Mouse (Mus musculus): ENCODE measurements around the gene Cryga.
"Not testable (repeated sequence)": the region's sequence is repeated elsewhere in the genome, so short reads cannot be mapped to it uniquely, and the experiment has no call there.

Cryga gene

GRCm38 (mm10) chr1:65091566-65091965 is 11.6 kb downstream of the Cryga start:
- no peak for DNase-seq (ENCODE audit: low spot score)

DNA sequence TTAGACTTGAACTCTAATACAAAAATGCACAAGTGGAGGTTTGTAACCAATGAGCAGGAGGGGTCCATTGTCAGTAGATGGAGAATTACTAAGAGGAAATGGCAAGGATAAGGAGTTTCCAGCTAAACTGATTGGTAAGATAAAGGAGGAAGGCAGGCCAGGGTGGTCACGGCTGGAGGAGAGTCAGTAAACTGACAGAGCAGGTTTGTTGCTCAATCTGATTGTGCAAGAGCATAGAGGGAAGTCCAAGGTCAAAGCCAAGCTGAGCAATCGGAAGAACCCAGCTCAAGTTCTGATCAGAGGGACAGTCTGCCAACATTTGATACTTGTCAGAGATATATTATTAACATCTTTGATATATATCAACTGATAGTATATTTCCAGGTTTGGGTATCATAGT is 12.8 kb downstream of the Cryga start:
- DNase-seq (ENCODE audit: low spot score): no peak

DNA sequence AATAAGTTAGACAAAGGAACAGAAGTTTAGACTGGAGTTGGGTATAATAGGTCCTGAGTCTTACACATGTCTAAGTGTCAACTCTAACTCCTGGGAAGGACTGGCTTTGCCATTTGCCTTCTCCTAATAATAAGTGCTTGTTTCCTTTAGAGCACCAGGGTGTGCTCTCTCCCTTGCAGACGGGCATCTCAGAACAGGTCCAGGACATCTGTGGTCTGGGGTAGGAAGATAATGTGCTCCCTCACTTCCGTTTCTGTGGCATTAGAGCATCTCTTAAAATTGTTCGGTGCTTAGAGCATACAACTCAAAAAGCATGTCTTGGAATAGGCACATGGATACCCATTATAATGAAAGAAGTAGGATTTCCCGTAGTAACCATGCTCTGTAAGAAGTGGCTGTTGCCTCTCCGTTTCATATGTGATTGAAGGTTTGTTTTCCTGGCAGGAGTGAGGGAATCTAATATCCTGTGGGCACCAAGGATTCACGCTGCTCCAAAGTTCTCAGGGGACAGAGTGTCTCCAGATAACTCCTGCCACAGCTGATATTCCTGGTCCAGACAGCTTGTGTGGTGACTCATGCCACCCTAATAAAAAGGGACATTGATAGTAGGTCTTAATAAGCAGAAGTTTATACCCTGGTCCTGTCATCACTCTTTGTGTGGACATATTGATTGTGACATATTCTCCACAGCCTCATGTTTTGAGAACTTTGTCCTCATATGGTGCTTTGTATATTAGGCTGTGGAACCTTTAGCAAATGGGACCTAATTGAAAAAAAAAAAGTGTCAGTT is 14.4 kb downstream of the Cryga start:
- no peak for DNase-seq (ENCODE audit: low spot score)

- DNase-seq (ENCODE audit: low spot score): no peak
These were observed 21.0 kb downstream of the Cryga start, which contains the start of gene Crygb for GRCm38 (mm10) chr1:65082188-65082587. Crygb (minus strand) TSS chr1:65082288.

GRCm38 (mm10) chr1:65075607-65076006 is 27.6 kb downstream of the Cryga start:
- DNase-seq (ENCODE audit: low spot score): no peak

DNA sequence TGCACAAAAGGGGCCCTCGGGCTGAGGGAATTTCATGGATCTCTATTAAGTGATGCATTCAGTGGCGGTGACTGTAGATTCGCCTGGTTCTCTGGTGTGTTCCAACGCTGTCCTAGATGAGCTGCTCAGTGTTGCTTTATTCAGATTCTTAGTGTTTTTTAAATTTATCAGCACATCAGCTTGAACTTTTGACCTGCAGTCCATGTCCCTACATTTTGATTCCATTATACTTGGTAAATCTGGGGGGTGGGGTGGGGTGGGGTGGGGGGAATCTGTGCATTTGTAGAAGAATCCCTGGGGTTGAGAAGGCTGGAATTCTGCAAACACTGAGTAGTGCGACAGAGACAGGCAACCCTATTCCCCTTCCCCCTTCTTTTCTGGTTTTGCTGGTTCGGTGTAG is 29.6 kb downstream of the Cryga start, which contains the start of gene Crygc:
Gene Crygc, minus strand, starts transcription at position 101 of the 400 bp plus-strand sequence.
- DNase-seq (ENCODE audit: low spot score): no peak

DNA sequence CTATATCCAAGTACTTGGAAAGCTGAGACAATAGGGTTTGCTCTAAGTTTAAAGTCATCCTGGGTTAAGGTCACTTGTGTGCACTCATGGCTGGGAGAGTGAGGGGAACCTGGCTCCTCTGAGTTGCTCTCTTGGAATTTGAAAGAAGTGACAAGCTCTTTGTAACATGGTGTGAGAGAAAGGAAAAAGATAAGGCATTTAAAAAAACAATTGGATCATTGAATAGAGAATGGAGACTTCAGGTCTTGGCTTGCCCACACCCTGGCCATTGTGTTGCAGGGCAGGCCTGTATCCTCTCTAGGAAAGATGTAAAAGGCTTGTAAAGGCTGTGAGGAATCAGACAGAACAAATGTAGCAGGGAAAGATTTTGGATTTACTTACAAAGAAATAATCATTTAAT is 35.3 kb downstream of the Cryga start:
- DNase-seq (ENCODE audit: low spot score): no peak

DNA sequence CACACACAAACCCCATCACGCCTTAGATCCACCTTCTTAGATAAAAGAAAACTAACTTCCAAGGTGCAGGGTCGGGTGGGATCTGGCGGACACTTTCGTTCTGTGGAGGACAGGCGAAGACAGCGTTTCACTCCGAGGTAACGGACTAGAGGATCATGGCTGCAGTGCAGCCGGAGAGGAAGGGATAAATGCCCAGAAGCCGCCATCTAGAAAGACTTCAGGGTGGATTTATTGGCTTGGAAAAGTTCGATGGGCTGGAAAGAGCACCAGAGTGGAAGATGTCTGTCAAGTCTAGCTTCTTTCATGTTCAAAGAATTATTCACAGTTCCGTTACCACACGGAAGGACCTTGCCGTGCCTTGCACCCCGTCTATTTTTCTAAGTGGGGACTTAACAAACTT is 39.0 kb downstream of the Cryga start:
- DNase-seq (ENCODE audit: low spot score): no peak

DNA sequence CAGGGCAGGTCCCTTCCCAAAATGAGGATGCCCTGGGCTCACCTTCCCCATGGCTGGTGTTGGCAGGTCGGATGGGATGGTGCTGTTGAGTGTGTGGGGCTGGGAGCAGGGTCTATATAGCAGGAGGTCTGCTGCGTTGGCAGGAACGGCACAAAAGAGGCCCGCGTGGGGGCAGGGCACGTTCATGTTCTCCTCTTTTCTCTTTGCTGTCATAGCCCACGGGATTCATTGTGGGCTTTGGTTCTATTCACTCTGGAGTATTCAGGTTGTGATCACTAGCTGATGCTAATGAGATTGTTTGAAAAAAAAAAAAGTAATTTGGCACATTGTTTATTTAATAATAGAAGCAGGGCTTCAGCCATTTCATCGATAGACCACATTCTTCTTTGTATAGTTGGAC is 39.8 kb downstream of the Cryga start, which contains the start of gene Crygd:
Gene Crygd, minus strand, starts transcription at position 101 of the 400 bp plus-strand sequence.
- no peak for DNase-seq (ENCODE audit: low spot score)

GRCm38 (mm10) chr1:65052140-65052539 is 51.0 kb downstream of the Cryga start:
- no peak for DNase-seq (ENCODE audit: low spot score)

- DNase-seq (ENCODE audit: low spot score): no peak
These were observed 51.5 kb downstream of the Cryga start for GRCm38 (mm10) chr1:65051696-65052095.

DNA sequence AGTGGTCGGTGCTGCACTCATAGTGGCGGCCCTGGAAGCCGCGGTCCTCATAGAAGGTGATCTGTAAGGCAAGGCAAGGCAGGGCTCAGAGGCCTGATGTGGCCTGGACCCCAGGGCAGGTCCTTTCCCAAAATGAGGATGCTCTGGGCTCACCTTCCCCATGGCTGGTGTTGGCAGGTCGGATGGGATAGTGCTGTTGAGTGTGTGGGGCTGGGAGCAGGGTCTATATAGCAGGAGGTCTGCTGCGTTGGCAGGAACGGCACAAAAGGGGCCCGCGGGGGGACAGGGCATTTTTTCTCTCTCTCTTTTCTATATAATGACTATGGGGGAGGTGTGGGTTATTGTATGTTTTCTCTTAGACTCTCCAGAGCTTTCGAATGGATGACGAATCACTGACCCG is 52.2 kb downstream of the Cryga start, which contains the start of gene Cryge:
Gene Cryge, minus strand, starts transcription at position 198 of the 400 bp plus-strand sequence.
- DNase-seq (ENCODE audit: low spot score): not testable (repeated sequence)
